In genomic region chr8:92354536-92355482, GRCm38 (mm10) we compare ENCODE assay signal across 8 mouse cellular contexts. TPM values are rescaled to one million over a fixed set of nuclear protein-coding genes. Genes with fewer than 3 reads are reported as not detected.
DNase-seq lines count a peak whose midpoint lies in the region; ATAC-seq and TF ChIP-seq lines count a peak whose summit lies in the region.

No protein-coding gene starts in this region.

- no peak overlapping the region for H3K27ac ChIP-seq in left cerebral cortex, adult 2 months
- no peak overlapping the region; the same call in 1 of the 2 replicates for H3K27ac ChIP-seq in embryonic facial prominence, embryonic 11.5 days (replicated peaks; ENCODE audit: low read depth, low read length)
- no peak overlapping the region for H3K27ac ChIP-seq in intestine, embryonic 14.5 days (ENCODE audit: low read depth)
- H3K27ac ChIP-seq in midbrain, embryonic 10.5 days (replicated peaks): peak overlapping the region; percentile 99

- H3K4me3 ChIP-seq in left cerebral cortex, adult 2 months: peak overlapping the region; percentile 64; the same call in 1 of the 2 replicates
- peak overlapping the region; percentile 68 for H3K4me3 ChIP-seq in embryonic facial prominence, embryonic 11.5 days (ENCODE audit: low read depth, low read length)
- peak overlapping the region; percentile 65 for H3K4me3 ChIP-seq in intestine, embryonic 14.5 days (ENCODE audit: low read depth, low read length)
- H3K4me3 ChIP-seq in midbrain, embryonic 10.5 days: peak overlapping the region; percentile 97

- no peak for ATAC-seq in embryonic facial prominence, embryonic 11.5 days (replicated peaks; ENCODE audit: insufficient number of reproducible peaks, low FRiP score, low TSS enrichment, low read depth)
- ATAC-seq in intestine, embryonic 14.5 days (replicated peaks; ENCODE audit: low FRiP score, low TSS enrichment, low read depth): no peak
- ATAC-seq in megakaryocyte progenitor cell, adult 5-6 weeks (replicated peaks; ENCODE audit: poor library complexity): no peak
- ATAC-seq in granulocyte monocyte progenitor cell, adult 5-6 weeks (replicated peaks; ENCODE audit: poor library complexity, severe bottlenecking): no peak

- H3K27me3 ChIP-seq in embryonic facial prominence, embryonic 11.5 days (ENCODE audit: control insufficient read depth, insufficient read depth, low read length): no peaks in the 10 kb centered on the region; the same call in 1 of the 2 replicates
- peaks cover 81% of the 10 kb centered on the region for H3K27me3 ChIP-seq in intestine, embryonic 14.5 days (replicated peaks; ENCODE audit: control insufficient read depth, insufficient read depth, low read length)
- peaks cover 35% of the 10 kb centered on the region for H3K27me3 ChIP-seq in midbrain, embryonic 10.5 days (ENCODE audit: low read depth, poor library complexity, severe bottlenecking)

- H3K4me2 ChIP-seq in embryonic facial prominence, embryonic 11.5 days (ENCODE audit: low read depth, low read length): peak overlapping the region; percentile 66
- peak overlapping the region; percentile 73 for H3K4me2 ChIP-seq in intestine, embryonic 14.5 days (ENCODE audit: low read length)

- TF ChIP-seq CTCF in left cerebral cortex, adult 2 months (IDR thresholded peaks at IDR 0.05): no peak

- no peaks in the 10 kb centered on the region; the same call in none of the 2 replicates for H3K4me1 ChIP-seq in embryonic facial prominence, embryonic 11.5 days (ENCODE audit: control insufficient read depth, insufficient read depth, low read length)
- H3K4me1 ChIP-seq in intestine, embryonic 14.5 days (replicated peaks; ENCODE audit: control insufficient read depth, insufficient read depth, low read length): peaks cover 18% of the 10 kb centered on the region; the same call in 1 of the 2 replicates
- H3K4me1 ChIP-seq in midbrain, embryonic 10.5 days: peaks cover 69% of the 10 kb centered on the region

- peak in 1 of 2 experiments; percentile 11 for DNase-seq in left cerebral cortex, adult 2 months (ENCODE audit: extremely low spot score in 1 of 2, low spot score in 2 of 2)
- no peak for DNase-seq in left cerebral cortex, adult 11 months (ENCODE audit: low spot score)
- peak; percentile 40 for DNase-seq in embryonic facial prominence, embryonic 11.5 days (ENCODE audit: low spot score)
- DNase-seq in intestine, embryonic 14.5 days (ENCODE audit: low spot score): peak; percentile 59
- peak; percentile 38 for DNase-seq in midbrain, embryonic 10.5 days (ENCODE audit: low spot score)
- no peak for DNase-seq in layer of hippocampus, adult 11-12 months (ENCODE audit: low spot score)

- intact Hi-C loops in left cerebral cortex, adult 2 months (cut with DNase I): loop anchor here (5.0 kb wide), 2 partner anchors 643 to 978 kb away; no protein-coding TSS in a partner anchor

- 2% methylated on average over 22 of the region's 22 CpGs for WGBS in embryonic facial prominence, embryonic 11.5 days
- 6% methylated on average over 22 of the region's 22 CpGs for WGBS in intestine, embryonic 14.5 days
- WGBS in midbrain, embryonic 10.5 days: 3% methylated on average over 22 of the region's 22 CpGs

- H3K9me3 ChIP-seq in embryonic facial prominence, embryonic 11.5 days (replicated peaks; ENCODE audit: control insufficient read depth, low read length): no peaks in the 10 kb centered on the region
- no peaks in the 10 kb centered on the region for H3K9me3 ChIP-seq in intestine, embryonic 14.5 days (ENCODE audit: control insufficient read depth, low read length)
- no peaks in the 10 kb centered on the region for H3K9me3 ChIP-seq in midbrain, embryonic 10.5 days (replicated peaks)

- H3K36me3 ChIP-seq in embryonic facial prominence, embryonic 11.5 days (replicated peaks; ENCODE audit: control insufficient read depth, insufficient read depth, low read depth, low read length): no peaks in the 10 kb centered on the region
- H3K36me3 ChIP-seq in intestine, embryonic 14.5 days (ENCODE audit: control insufficient read depth, insufficient read depth, low read length): no peaks in the 10 kb centered on the region
- H3K36me3 ChIP-seq in midbrain, embryonic 10.5 days: peaks cover 11% of the 10 kb centered on the region

- H3K9ac ChIP-seq in embryonic facial prominence, embryonic 11.5 days (replicated peaks; ENCODE audit: low read length): peak overlapping the region; percentile 65
- H3K9ac ChIP-seq in intestine, embryonic 14.5 days (ENCODE audit: low read length): no peak overlapping the region

RNA-seq across cellular contexts. Expression of gene Irx5, which starts 2.6 kb away (rescaled TPM):
- under 1 TPM in 1 of 2 experiments, not detected in 1; 0.14 TPM for total RNA-seq in left cerebral cortex, adult 2 months (2021)
- 19.4 and 20.9 TPM in 2 replicates for polyA plus RNA-seq in embryonic facial prominence, embryonic 11.5 days (2014; fragmentation: Nextera tagmentation; extraction: Ambion mirVana)
- polyA plus RNA-seq in intestine, embryonic 14.5 days (2014; fragmentation: Nextera tagmentation; extraction: Ambion mirVana): 0.07 TPM in 1 of 2 replicates, not detected in the other
- polyA plus RNA-seq in midbrain, embryonic 10.5 days (2016; fragmentation: Nextera tagmentation; extraction: Ambion mirVana): 28.7 and 31.9 TPM in 2 replicates
- total RNA-seq in megakaryocyte progenitor cell, adult 5-6 weeks (2015): not detected in 2 replicates
- not detected in 2 replicates for total RNA-seq in megakaryocyte progenitor cell, adult 5-6 weeks (2017)
- total RNA-seq in granulocyte monocyte progenitor cell, adult 5-6 weeks (2014; fragmentation: Nextera tagmentation): not detected in 2 replicates
- total RNA-seq in granulocyte monocyte progenitor cell, adult 5-6 weeks (2017): not detected in 2 replicates

Comparison
In these comparisons a context has a peak if more than half of its experiments do, and no peak if none do; other contexts are left out.
1. DNase-seq: peak in embryonic facial prominence, embryonic 11.5 days (single experiment), intestine, embryonic 14.5 days (single experiment) and midbrain, embryonic 10.5 days (single experiment); none in left cerebral cortex, adult 11 months (single experiment) and layer of hippocampus, adult 11-12 months (single experiment).
2. Peak in every context shown above with its lines, with median percentiles within 50 percentile points of each other: H3K4me3 ChIP-seq.